Mouse (Mus musculus) left cerebral cortex, adult 11 months (tissue): ENCODE measurements at regions not wholly inside any gene's neighbourhood (a gene's known extent, or its start where the extent isn't known, plus 50 kb on each side); places are given as distances from the start of the nearest gene placed in this dataset.
A peak's percentile ranks its signal among the peaks of the same experiment; 100 is the strongest.

Experiments
- DNase-seq: peaks from one replicate; pipeline ENCODE4 v3.0.0; 2022; ENCODE audit warnings: low spot score

DNA sequence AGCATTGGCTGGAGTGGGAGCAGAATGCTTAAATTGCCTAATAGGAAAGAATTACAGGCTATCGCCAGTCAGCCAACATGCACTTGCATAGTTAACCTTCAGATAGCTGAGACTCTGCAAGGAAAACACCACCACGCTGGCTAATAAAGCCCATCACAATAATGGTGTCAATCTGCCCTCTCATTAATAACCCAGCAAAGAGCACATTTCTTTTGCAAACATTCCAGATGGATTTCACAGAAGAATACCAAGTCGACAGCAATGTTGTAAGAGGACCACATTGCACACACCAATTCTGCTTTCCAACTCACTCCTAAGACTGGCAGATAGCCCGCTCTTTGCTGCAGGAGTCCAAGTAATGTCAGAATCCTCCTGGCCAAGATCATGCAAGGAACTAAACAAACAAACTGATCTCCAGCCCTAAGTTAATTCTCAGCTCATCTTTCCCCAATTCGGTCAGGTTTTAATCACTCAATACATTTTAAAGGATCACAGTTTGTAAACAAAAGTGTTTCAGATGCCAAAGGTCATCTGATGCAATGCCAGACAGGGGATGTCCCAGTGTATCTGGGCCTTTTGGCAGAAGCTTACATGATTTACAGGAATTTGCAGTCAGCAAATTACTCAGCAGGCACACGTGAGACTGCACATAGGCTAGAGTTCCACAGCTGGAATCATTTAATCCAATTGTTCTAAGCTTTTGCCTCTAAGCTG, 198.4 kb downstream of the Klf6 start:
- DNase-seq = no peak

DNA sequence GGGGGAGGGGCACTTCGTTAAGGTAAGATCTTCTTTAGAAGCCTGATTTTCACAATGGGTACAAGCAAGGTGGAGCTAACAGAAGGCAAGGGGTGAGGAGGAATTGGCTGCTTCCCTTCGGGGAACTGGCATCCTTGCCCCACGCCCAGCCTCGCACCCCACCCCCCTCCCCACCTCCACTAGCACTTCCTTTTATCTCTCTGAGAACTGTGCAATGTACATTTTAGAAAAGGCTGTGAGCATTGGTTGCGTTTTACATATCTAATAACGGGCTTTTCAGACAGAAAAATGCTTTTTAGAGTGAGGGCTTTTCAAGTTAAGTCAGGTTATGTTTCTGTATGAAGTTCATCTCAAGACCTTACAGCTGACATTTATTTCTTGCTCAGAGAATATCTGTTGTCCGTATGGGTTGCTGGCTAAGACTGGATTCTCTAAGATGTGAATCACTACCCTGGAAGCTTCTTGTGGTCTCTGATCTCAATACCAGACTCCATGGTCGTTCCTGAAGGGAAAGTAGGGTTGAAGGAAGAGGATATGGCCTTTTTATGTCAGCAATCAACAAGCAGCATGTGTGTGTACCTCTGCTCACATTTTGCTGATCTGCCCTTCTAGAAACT, 199.1 kb downstream of the Klf6 start:
- no peak for DNase-seq

DNA sequence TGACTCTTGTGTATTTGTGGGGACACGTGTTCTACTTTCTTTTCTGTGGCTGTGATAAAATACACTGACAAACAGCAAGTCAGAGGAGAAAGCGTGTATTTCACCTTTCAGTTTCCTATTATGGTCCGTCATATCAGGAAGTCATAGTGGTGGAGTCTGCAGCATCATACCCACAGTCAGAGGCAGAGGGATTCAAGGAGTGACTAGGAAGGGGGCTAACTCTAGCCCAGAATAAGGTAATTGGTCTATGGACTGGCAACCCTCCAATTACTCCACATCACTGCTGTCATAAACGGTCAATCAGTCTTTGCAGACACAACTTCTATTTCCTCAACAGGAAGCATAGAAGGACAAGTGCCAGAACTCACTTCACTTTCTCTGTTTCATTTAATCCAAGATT, 201.0 kb downstream of the Klf6 start:
- no peak for DNase-seq

DNA sequence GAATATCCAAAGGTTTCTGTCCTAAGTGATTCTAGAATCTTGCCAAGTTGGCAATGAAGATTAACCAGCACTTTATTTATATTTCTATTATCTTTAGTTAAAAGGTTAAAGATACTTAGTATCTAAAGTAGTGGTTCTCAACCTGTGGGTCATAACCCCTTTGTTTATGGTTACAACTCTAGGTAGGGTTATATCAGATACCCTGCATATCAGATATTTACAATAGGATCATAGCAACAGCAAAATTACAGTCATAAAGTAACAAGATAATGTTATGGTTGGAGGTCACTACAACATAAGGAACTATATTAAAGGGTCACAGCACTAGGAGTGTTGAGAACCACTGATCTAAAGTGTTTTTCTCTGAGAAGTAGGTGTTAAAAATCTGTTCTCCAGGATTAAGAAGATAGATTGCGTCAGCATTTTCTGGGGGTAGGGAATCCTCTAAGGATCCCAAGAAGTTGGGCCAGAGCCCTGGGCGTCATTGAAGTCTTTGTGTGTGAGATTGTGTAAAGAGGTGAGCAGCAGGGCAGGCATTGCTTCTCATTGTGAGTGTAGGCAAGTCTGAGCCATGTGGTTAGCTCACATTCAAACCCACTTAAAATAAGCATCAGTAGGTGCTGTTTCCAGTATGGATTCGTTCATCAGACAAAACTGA, 201.6 kb downstream of the Klf6 start:
- DNase-seq = no peak

DNA sequence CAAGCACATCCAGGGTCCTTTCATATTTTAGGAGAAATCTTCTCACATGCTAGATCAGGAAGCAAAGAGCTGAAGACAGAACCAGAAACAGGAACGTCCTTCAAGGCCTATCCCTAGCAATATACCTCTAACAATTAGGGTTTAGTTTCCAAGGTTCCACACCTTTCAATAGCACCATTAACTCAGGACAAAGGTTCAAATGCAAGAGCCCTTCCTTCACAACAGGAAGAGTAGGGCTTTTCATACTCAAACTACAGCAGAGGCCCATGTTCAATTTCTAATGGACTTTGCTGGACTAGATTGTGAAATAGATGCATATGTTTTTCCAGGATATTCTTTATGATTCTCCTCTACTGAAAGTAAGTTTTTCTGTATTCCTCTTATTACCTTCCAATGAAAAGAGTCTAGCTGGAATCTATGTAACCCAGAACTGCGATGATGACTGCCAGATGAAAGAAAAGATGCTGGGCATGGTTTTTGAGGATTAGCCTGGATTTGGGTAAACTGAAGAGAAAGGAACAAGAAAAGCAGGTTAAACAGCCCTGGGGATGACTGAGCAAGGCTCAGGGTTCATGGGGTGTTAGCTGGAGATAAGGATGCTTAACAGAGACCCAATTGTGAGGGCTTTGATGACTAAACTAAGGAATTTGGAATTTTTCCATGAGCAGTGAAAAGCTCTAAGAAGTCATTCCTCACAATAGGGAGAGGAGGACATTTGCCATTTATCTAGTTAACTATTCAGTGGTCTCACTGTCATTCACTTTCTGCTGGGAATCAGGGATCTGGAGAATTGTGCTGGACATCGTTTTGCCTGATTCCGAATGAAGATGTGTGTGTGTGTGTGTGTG, 215.9 kb downstream of the Klf6 start:
- no peak for DNase-seq

DNA sequence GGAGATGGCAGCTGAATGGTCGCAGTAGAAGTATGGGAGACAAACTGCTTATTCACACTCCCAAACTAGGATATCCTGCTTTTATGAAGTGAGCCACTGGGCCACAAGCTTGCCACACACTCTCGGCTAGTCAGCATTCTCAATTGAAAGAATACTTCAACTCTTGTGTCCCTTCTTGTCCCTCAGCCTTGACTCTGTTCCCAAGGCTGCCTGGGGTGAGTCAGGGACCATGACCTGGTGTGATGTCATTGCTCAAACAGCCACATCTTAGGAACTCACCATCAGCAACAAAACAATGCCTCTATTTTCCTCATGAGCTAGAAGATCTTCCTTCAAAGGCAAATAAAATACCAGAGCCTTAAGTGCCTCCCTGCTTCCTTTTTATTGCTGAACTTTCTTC, 224.6 kb downstream of the Klf6 start:
- DNase-seq = no peak

DNA sequence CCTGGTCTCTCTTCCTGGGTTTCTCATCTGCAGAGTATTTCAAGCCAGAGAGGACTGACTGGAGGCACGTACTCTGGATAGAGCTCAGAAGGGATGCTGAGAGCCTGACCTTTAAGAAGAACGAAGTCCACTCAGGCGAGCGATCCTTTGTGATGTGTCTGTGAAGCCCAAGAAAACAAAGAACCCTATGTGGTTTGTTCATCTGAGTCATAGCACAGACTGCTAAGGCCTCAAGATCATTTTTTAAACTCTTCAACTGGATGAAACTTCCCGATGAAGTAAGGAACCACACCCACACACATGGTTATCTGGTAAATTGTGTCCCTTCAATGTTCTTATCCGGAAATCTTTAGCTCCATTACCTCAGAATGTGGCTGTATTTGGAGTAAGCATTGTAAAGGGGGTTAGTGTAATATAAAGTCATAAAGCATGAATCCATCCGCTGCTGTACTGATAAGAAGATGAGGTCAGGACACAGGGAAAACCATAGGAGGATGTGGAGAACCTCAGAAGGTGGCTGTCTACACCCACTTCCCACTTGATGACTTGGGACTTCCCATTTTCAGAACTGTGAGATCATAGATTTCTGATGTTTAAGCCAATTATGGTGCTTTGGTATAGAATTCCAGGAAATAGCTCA, 247.9 kb downstream of the Klf6 start:
- no peak for DNase-seq

DNA sequence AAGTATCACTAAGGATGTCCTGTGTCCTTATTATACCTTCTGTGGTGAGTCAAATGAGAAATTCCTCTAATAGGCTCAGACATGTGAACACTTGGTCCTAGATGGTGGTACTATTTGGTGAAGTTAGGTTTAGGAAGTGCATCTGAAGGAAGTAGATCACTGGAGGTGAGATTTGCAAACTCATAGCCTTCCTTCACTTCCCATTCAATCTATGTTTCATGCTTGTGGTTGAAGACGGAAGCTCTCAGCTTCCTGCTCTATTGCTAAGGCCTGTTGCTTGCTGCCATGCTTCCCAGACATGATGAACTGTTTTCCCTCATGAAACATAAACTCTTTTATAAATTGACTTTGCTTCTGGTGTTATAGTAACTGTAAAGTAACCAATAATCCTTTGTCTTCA, 258.4 kb downstream of the Klf6 start:
- DNase-seq = no peak

DNA sequence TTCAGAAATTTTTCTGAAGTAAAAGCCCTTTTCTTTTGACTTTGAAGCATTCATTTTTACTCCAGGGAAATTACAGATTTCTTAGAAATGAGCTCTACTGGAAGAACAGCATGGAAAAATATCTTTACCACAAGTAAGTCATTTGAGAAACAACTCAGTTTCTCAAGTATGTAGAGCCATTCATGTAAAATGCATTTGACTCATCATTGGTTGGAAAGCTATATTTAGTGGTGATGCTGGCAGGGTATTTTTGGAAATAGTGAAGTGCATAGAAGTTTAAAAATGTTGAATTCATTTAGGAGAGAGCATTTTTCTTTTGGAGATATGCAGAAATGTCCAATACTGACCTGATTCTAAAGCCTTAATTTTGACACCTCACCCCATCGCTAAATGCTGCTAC, 266.0 kb downstream of the Klf6 start:
- peak; percentile 19 for DNase-seq

DNA sequence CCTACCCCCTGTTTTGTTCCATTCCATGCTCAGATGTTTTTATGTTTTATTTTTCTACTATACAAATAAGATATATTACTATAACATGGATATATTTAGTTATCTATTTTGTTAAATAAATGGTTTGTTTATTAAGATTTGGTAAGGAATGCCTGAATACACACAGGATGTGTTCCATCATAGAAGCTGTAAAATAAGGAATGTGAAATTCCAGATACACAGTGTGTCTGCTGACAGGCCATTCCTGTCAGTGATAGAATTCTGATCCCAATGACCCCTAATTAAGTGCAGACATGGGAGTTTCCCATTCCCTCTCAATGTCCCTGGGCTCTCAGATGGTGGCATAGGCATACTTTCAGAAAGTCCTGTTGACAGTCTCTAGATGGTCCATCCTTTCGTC, 267.6 kb downstream of the Klf6 start:
- DNase-seq = no peak

DNA sequence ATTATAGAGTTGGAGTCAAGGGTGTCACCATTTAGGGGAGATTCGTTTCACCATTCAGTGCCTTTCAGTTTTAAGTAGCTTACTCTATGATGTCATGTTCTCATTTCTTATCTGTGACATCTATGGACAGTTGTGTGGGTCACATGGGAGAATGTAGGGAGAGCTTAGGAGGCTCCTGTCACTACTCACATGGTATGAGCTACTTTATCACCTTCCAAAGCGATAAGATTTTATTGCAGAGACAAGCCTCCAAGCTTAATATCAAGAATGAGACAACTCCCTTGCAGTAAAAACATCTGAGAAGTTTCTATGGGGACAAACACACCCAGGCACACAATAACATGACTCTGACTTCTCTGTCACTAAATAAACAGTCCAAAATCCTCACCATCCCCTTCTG, 270.1 kb downstream of the Klf6 start:
- DNase-seq = no peak

DNA sequence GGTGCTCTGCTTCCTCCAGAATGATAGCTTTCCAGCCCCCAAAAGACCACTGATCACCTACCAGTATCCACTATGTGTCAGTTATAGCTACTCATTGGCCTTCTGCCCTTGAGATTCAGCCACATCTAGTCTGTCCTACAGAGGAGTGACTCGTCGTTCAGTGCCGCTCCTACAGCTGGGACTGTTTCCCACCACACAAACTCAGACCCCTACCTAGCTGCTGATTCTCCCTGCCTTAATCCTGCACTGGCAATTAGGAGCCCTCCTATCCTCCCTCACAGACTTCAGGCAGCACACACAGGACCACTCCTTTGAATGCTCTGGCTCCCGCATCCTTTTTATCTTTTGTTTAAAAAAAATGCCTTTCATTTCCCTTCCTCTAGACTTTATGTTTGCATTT, 275.9 kb downstream of the Klf6 start:
- no peak for DNase-seq

DNA sequence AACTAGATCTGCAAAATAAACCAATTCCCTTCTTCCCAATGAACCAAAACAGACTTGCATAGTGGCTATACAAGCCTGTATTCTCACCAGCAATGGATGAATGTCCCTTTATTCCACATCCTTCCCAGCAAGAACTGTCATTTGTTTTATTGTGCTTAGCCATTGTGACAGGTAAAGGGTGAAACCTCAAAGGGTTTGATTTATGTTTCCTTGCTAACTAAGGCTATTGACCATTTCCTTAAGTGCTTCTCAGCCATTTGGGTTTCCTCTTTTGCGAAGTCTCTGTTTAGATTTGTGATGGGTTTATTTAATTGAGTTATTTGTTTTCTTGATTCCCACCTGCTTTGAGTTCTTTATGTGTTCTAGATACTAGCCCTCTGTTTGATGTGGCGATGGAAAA, 281.5 kb downstream of the Klf6 start:
- DNase-seq = no peak

DNA sequence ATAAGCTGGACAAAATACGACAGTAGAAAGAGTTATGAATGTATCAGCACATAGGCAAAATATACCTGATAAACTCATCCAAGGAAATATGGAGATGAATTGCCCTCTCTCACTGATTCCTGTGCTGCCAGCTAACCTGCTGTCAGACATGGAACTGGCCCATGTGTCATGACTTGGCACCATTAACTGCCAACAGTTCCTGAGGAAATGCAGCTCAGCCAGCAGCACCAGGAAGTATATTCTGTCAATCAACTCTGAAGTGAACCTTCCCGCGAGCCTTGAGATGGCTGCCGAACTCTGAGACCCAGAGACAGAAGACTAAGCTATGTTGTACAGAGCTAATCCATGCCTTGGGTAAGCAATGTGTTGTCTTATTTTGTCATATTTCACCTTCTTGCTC, 292.4 kb downstream of the Klf6 start:
- DNase-seq = no peak

DNA sequence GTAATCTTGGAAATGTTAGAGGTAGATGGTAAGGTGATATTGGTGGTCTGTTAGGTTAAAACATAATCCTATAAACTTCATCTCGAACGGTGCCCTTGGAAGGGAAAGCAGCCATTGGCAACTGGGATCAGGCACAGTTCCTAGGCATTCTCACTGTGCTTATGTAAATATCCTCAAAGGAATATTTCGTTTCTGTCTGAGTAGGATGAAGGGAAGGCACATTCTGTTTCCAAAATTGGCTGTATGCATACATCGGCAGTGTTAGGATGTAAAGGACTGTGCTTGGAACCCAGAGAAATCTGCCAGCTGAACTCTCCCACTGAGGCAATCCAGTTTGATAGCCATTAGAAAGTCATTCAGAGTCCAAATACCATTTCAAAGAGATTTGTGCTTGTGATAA, 294.9 kb downstream of the Klf6 start:
- DNase-seq = no peak

DNA sequence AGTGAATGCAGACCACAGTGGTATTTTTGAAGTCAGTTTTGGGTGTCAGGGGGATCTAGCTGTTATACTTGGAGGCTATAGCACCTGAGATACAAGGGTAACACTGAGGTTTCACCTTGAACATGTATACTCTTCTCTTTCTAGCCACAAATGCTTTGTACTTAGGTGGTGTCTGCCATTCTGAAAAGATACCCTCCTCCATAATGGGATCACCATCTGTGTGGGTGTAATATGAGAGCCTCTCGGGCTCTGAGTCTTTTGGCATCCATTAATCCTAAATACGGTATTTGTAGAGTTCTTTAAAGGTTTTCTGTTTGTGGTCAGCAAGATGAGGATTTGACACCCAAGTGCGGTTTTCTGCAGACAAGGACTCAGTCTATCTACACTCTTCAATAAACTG, 295.7 kb downstream of the Klf6 start:
- DNase-seq = no peak

DNA sequence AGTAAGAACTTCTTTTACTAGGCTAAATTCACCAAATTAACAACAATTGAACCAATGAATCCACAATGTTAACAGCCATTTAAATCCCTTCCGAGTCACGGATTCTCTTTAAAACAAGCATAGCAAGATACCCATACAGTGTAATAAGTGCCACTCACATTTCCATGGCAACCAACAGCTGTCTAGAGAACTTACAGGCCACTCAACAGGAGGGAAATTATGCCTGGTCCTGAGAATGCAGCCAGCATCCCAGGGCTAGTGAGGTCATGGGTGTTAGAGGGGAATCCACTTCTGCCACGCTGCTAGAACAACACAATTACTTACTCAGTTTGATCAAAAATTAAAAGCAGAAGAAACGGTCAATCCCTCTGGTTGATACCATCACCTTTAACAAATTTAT, 296.7 kb downstream of the Klf6 start:
- no peak for DNase-seq

DNA sequence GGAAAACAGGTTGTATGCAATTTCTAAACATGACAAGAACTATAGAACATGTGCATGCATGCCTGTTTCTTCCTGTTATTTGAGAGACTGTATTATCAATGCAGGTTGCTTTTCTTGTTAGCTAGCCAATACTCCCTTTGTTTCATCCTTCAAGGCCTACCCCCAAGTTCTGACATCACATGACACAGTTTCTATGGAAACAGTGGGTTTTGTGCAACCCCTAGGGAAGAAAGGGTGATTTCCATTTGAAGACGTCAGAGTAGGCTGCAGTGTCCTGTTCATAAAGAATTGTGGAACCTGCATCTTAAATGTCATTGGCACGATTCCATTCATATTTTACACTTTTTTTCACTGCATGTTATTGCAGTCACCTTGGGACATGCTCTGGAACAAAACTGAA, 298.1 kb downstream of the Klf6 start:
- DNase-seq = no peak

DNA sequence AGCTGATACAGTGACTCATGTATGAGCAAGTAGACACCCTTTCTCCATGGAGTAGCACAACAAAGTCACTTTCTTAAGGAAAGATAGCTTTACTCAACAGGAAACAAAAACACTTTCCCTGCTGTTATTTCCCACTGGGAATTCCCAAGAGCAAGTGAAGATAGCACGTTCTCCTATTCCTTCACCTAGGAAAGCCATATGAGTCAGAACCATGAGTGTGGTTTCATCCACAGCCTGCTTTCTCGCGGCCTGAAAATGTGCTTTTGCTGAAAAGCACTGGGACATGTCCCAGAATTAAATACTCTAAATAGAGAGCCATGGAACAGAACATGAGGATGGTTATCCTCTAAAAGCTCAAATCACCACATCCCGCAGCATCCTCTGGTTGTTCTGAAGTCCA, 304.6 kb downstream of the Klf6 start:
- no peak for DNase-seq

DNA sequence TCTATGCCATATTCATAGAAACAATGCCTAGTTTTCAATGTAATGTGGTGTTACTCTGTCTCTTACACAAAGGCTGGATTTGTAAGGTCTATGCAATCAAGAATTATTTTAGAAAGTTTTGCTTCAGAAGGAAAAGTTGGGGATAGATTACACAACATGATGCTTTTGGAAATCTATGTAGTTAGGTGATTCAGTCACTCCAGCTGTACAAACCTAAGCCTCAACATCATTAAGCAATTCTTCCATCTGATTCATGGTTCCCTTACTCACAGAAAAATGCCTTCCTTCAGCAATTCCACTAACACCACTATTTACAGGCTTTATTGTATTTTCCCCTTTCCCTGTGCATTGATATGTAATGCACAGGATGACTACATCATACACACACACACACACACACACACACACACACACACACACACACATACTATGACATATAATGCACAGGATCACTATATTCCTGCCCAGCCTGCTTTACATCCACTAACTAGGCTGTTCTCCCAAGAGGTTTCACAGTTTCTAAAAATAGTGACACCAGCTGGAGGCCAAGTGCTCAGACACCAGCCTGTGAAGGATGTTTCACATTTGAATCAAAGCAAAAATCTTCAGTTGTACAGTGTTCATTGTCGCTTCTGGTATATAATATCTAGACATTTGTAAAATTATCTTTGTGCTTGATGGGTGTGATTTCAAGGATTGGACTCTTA, 305.9 kb downstream of the Klf6 start:
- no peak for DNase-seq

DNA sequence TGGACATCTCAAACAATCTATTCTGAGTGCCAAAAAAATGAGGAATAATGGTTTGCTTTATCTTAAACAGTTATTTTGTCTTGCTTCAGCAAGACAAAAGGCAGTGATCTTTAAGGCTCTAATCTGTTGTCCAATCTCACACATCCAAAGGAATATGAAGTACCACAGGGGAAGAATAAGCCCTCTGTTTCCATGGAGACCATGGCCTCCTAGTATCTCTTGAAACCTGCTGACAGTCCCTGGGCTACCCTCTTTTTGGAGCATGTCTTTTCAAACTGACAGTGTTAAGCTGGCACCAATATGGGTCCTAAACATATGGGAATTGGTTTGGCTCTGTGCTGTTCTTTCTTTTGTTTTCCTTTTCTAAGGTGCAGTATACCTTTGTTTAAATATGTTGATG, 311.8 kb downstream of the Klf6 start:
- DNase-seq = no peak
